Comparison of ENCODE assay signal across 8 mouse cellular contexts in genomic region chr11:32642249-32642876, GRCm38 (mm10). TPM values are rescaled to one million over a fixed set of nuclear protein-coding genes. Genes with fewer than 3 reads are reported as not detected.
DNase-seq lines count a peak whose midpoint lies in the region; ATAC-seq and TF ChIP-seq lines count a peak whose summit lies in the region.

Gene Fbxw11 (plus strand): TSS chr11:32642724.

- under 1% methylated on average over 64 of the region's 64 CpGs for WGBS in hindbrain, embryonic 10.5 days
- WGBS in lung, postnatal 0 days, result under 1% methylated on average over 54 of the region's 64 CpGs

- H3K9me3 ChIP-seq in hindbrain, embryonic 10.5 days, result no peaks in the 10 kb centered on the region
- no peaks in the 10 kb centered on the region for H3K9me3 ChIP-seq in lung, postnatal 0 days (ENCODE audit: low read length)

- H3K4me1 ChIP-seq in hindbrain, embryonic 10.5 days (replicated peaks), result peaks cover 26% of the 10 kb centered on the region
- peaks cover 13% of the 10 kb centered on the region; the same call in 1 of the 2 replicates for H3K4me1 ChIP-seq in lung, postnatal 0 days (ENCODE audit: insufficient read depth, low read depth, low read length)

- H3K4me3 ChIP-seq in hindbrain, embryonic 10.5 days, result peak within 1 kb of the TSS; percentile 99
- H3K4me3 ChIP-seq in lung, postnatal 0 days (ENCODE audit: low read depth, low read length), result peak within 1 kb of the TSS; percentile 95

- peak within 1 kb of the TSS; percentile 93 for H3K9ac ChIP-seq in lung, postnatal 0 days (replicated peaks; ENCODE audit: low read depth)

- peak within 1 kb of the TSS; percentile 99 for H3K27ac ChIP-seq in hindbrain, embryonic 10.5 days
- peak within 1 kb of the TSS; percentile 100 for H3K27ac ChIP-seq in lung, postnatal 0 days (ENCODE audit: low read length)

- H3K27me3 ChIP-seq in hindbrain, embryonic 10.5 days (ENCODE audit: insufficient read depth, poor library complexity, severe bottlenecking), result no peaks in the 10 kb centered on the region
- H3K27me3 ChIP-seq in lung, postnatal 0 days (replicated peaks; ENCODE audit: insufficient read depth, low read length), result no peaks in the 10 kb centered on the region

- H3K4me2 ChIP-seq in lung, postnatal 0 days (replicated peaks; ENCODE audit: low read depth, low read length), result peak within 1 kb of the TSS; percentile 79

- TF ChIP-seq CTCF in lung, postnatal 0 days (IDR thresholded peaks at IDR 0.05), result no peak

- H3K36me3 ChIP-seq in hindbrain, embryonic 10.5 days, result no peaks in the 10 kb centered on the region
- no peaks in the 10 kb centered on the region for H3K36me3 ChIP-seq in lung, postnatal 0 days (ENCODE audit: insufficient read depth, low read length)

- ATAC-seq in frontal cortex, adult (ENCODE audit: low TSS enrichment), result peak; percentile 91
- peak; percentile 95 for ATAC-seq in lung, postnatal 0 days

- DNase-seq in MN1 (ENCODE audit: low spot score), result peak; percentile 99
- peak; percentile 97 for DNase-seq in cerebellum, adult 9-10 months
- DNase-seq in hindbrain, embryonic 10.5 days (ENCODE audit: low spot score), result peak; percentile 97
- DNase-seq in layer of hippocampus, adult 9-11 months, result peak; percentile 97
- DNase-seq in lung, postnatal 0 days (ENCODE audit: low spot score), result peak; percentile 99
- DNase-seq in ovary, postnatal 14 days (ENCODE audit: low spot score), result peak; percentile 85
- peak; percentile 96 for DNase-seq in thymus, postnatal 14 days

- TF ChIP-seq EP300 in lung, postnatal 0 days (IDR thresholded peaks at IDR 0.05), result no peak

RNA-seq across cellular contexts. Expression of gene Fbxw11, which starts in this region (rescaled TPM):
- polyA plus RNA-seq in hindbrain, embryonic 10.5 days (2016; fragmentation: Nextera tagmentation; extraction: Ambion mirVana), result 89.8 and 94.9 TPM in 2 replicates
- 46.6 and 54.2 TPM in 2 replicates for polyA plus RNA-seq in lung, postnatal 0 days (2015; fragmentation: Nextera tagmentation; extraction: Ambion mirVana)

Comparison
In these comparisons a context has a peak if more than half of its experiments do, and no peak if none do; other contexts are left out.
1. Peak in every context shown above with its lines: DNase-seq, ATAC-seq, H3K4me3 ChIP-seq and H3K27ac ChIP-seq.